Mouse (Mus musculus) liver, embryonic 14.5 days (tissue): ENCODE data around the gene Atp6v1g1.

Source experiments
- CTCF ChIP-seq: IDR thresholded peaks from 2 replicates; pipeline ENCODE4 v1.5.1; 2016; ENCODE audit warnings: antibody characterized with exemption, low read depth, control low read depth
- EP300 ChIP-seq: IDR thresholded peaks from 2 replicates; pipeline ENCODE4 v1.6.1; 2016; ENCODE audit warnings: antibody characterized with exemption, low read depth

- TF ChIP-seq EP300 = no peak
- TF ChIP-seq CTCF = no peak
Observed at GRCm38 (mm10) chr4:63530409-63530808, 14.2 kb upstream of the Atp6v1g1 start.
